Mouse (Mus musculus): ENCODE measurements around the gene Anapc4. TPM values are rescaled to one million over a fixed set of nuclear protein-coding genes. Genes with fewer than 3 reads are reported as not detected.

Anapc4 gene
- total and polyA plus RNA-seq, 3 experiments = 7.8 to 132 (median 72.5) TPM

- Histone ChIP-seq H3K9me3 (replicated peaks) (no peaks in the 10 kb centered on the region), H3K4me1 (ENCODE audit: insufficient read depth, low read depth, low read length) (0 out of 2 replicates have a peak, but pooled peaks cover 8% of the 10 kb centered on the region), H3K27me3 (ENCODE audit: insufficient read depth, low read length) (peaks cover 3% of the 10 kb centered on the region; the same call in 1 of the 2 replicates), H3K4me3 (ENCODE audit: low read depth, low read length) (no peak overlapping the region), H3K36me3 (replicated peaks) (no peaks in the 10 kb centered on the region)
- TF ChIP-seq GATA1 (IDR thresholded peaks at IDR 0.05; ENCODE audit: borderline replicate concordance, low read length) (no peak), POLR2AphosphoS5 (IDR thresholded peaks at IDR 0.05; ENCODE audit: insufficient replicate concordance, low read depth, low read length) (no peak), GATA2 (IDR thresholded peaks at IDR 0.05; ENCODE audit: borderline replicate concordance, low read depth, low read length) (no peak), TAL1 (conservative IDR thresholded peaks at IDR 0.05; ENCODE audit: low read depth, low read length) (no peak), CTCF (IDR thresholded peaks at IDR 0.05; ENCODE audit: low read depth, low read length) (no peak)
- no peak for ATAC-seq (ENCODE audit: extremely low read depth, insufficient number of reproducible peaks, low FRiP score, poor library complexity, severe bottlenecking)
- no peak for DNase-seq (ENCODE audit: low spot score)
Observed at GRCm38 (mm10) chr5:52893938-52894337, 60.1 kb downstream of the Anapc4 start.

- no peaks in the 10 kb centered on the region for H3K36me3 ChIP-seq (replicated peaks)
- H3K27me3 ChIP-seq (ENCODE audit: insufficient read depth, low read length) = no peaks in the 10 kb centered on the region
- DNase-seq (ENCODE audit: low spot score) (no peak), ATAC-seq (ENCODE audit: extremely low read depth, insufficient number of reproducible peaks, low FRiP score, poor library complexity, severe bottlenecking) (no peak)
- no peak overlapping the region for H3K4me3 ChIP-seq (ENCODE audit: low read depth, low read length)
- H3K9me3 ChIP-seq (replicated peaks) = no peaks in the 10 kb centered on the region
- no peaks in the 10 kb centered on the region for H3K4me1 ChIP-seq (ENCODE audit: insufficient read depth, low read depth, low read length)
- TF ChIP-seq CTCF (IDR thresholded peaks at IDR 0.05; ENCODE audit: low read depth, low read length) (no peak), GATA2 (IDR thresholded peaks at IDR 0.05; ENCODE audit: borderline replicate concordance, low read depth, low read length) (no peak), GATA1 (IDR thresholded peaks at IDR 0.05; ENCODE audit: borderline replicate concordance, low read length) (no peak), POLR2AphosphoS5 (IDR thresholded peaks at IDR 0.05; ENCODE audit: insufficient replicate concordance, low read depth, low read length) (no peak), TAL1 (conservative IDR thresholded peaks at IDR 0.05; ENCODE audit: low read depth, low read length) (no peak)
Observed at GRCm38 (mm10) chr5:52904246-52904645, 70.4 kb downstream of the Anapc4 start.

- ATAC-seq (ENCODE audit: extremely low read depth, insufficient number of reproducible peaks, low FRiP score, poor library complexity, severe bottlenecking) (no peak), DNase-seq (ENCODE audit: low spot score) (no peak)
- H3K4me1 ChIP-seq (ENCODE audit: insufficient read depth, low read depth, low read length) = no peaks in the 10 kb centered on the region
- H3K27me3 ChIP-seq (ENCODE audit: insufficient read depth, low read length) = no peaks in the 10 kb centered on the region
- no peaks in the 10 kb centered on the region for H3K36me3 ChIP-seq (replicated peaks)
- TF ChIP-seq POLR2AphosphoS5 (IDR thresholded peaks at IDR 0.05; ENCODE audit: insufficient replicate concordance, low read depth, low read length) (no peak), GATA1 (IDR thresholded peaks at IDR 0.05; ENCODE audit: borderline replicate concordance, low read length) (no peak), GATA2 (IDR thresholded peaks at IDR 0.05; ENCODE audit: borderline replicate concordance, low read depth, low read length) (no peak), CTCF (IDR thresholded peaks at IDR 0.05; ENCODE audit: low read depth, low read length) (no peak), TAL1 (conservative IDR thresholded peaks at IDR 0.05; ENCODE audit: low read depth, low read length) (no peak)
- no peaks in the 10 kb centered on the region for H3K9me3 ChIP-seq (replicated peaks)
- no peak overlapping the region for H3K4me3 ChIP-seq (ENCODE audit: low read depth, low read length)
Observed at GRCm38 (mm10) chr5:52904671-52905070, 70.9 kb downstream of the Anapc4 start.

- Histone ChIP-seq H3K27me3 (ENCODE audit: insufficient read depth, low read length) (no peaks in the 10 kb centered on the region), H3K36me3 (replicated peaks) (no peaks in the 10 kb centered on the region), H3K4me1 (ENCODE audit: insufficient read depth, low read depth, low read length) (no peaks in the 10 kb centered on the region), H3K9me3 (replicated peaks) (no peaks in the 10 kb centered on the region), H3K4me3 (ENCODE audit: low read depth, low read length) (no peak overlapping the region)
- ATAC-seq (ENCODE audit: extremely low read depth, insufficient number of reproducible peaks, low FRiP score, poor library complexity, severe bottlenecking) (no peak), DNase-seq (ENCODE audit: low spot score) (no peak)
- no peak for TF ChIP-seq GATA1 (IDR thresholded peaks at IDR 0.05; ENCODE audit: borderline replicate concordance, low read length)
- TF ChIP-seq TAL1 (conservative IDR thresholded peaks at IDR 0.05; ENCODE audit: low read depth, low read length) = no peak
- TF ChIP-seq GATA2 (IDR thresholded peaks at IDR 0.05; ENCODE audit: borderline replicate concordance, low read depth, low read length) = no peak
Observed at GRCm38 (mm10) chr5:52908246-52908645, 74.4 kb downstream of the Anapc4 start.

GRCm38 (mm10) chr5:52910159-52910591, 76.4 kb downstream of the Anapc4 start:
- H3K36me3 ChIP-seq (replicated peaks) = no peaks in the 10 kb centered on the region
- H3K27me3 ChIP-seq (ENCODE audit: insufficient read depth, low read length) = no peaks in the 10 kb centered on the region
- no peaks in the 10 kb centered on the region for H3K4me1 ChIP-seq (ENCODE audit: insufficient read depth, low read depth, low read length)
- ATAC-seq (ENCODE audit: extremely low read depth, insufficient number of reproducible peaks, low FRiP score, poor library complexity, severe bottlenecking) = no peak
- DNase-seq (ENCODE audit: low spot score) = no peak
- TF ChIP-seq GATA1 (IDR thresholded peaks at IDR 0.05; ENCODE audit: borderline replicate concordance, low read length) (no peak), GATA2 (IDR thresholded peaks at IDR 0.05; ENCODE audit: borderline replicate concordance, low read depth, low read length) (no peak), POLR2AphosphoS5 (IDR thresholded peaks at IDR 0.05; ENCODE audit: insufficient replicate concordance, low read depth, low read length) (no peak), TAL1 (conservative IDR thresholded peaks at IDR 0.05; ENCODE audit: low read depth, low read length) (no peak), CTCF (IDR thresholded peaks at IDR 0.05; ENCODE audit: low read depth, low read length) (no peak)
- no peak overlapping the region for H3K4me3 ChIP-seq (ENCODE audit: low read depth, low read length)
- H3K9me3 ChIP-seq (replicated peaks) = no peaks in the 10 kb centered on the region

DNA sequence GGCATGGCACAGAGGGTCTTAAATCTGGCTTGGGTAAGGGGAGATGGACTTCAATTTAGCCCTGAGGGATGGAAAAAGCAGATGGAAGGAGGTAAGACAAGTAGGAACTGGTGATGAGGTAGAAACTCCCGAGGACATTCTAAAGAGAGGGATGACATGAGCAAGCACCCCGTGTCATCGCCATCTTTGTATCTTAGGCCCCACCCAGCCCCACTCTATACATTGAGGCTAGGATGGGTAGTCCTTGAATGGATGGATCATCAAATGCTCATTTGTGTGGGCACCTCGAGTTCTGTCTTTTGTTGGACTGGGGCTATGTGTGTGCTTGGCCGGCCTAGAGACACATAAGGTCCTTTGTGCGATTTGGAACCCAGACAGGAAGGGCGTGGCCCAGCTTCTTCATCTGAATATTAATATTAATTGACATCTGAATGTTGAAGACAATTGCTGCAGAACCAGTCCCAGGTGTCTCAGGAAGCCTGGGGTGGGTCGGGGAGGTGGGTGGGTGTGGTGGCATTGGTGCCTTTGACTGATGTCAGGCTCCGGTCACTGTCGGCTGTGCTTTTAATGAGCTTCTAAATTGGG, 77.6 kb downstream of the Anapc4 start:
- Histone ChIP-seq H3K4me1 (ENCODE audit: insufficient read depth, low read depth, low read length) (no peaks in the 10 kb centered on the region), H3K36me3 (replicated peaks) (no peaks in the 10 kb centered on the region), H3K27me3 (ENCODE audit: insufficient read depth, low read length) (no peaks in the 10 kb centered on the region), H3K4me3 (ENCODE audit: low read depth, low read length) (no peak overlapping the region), H3K9me3 (replicated peaks) (no peaks in the 10 kb centered on the region)
- DNase-seq (ENCODE audit: low spot score) (no peak), ATAC-seq (ENCODE audit: extremely low read depth, insufficient number of reproducible peaks, low FRiP score, poor library complexity, severe bottlenecking) (no peak)
- no peak for TF ChIP-seq GATA1 (IDR thresholded peaks at IDR 0.05; ENCODE audit: borderline replicate concordance, low read length)
- no peak for TF ChIP-seq CTCF (IDR thresholded peaks at IDR 0.05; ENCODE audit: low read depth, low read length)
- no peak for TF ChIP-seq POLR2AphosphoS5 (IDR thresholded peaks at IDR 0.05; ENCODE audit: insufficient replicate concordance, low read depth, low read length)
- TF ChIP-seq TAL1 (conservative IDR thresholded peaks at IDR 0.05; ENCODE audit: low read depth, low read length) = no peak
- no peak for TF ChIP-seq GATA2 (IDR thresholded peaks at IDR 0.05; ENCODE audit: borderline replicate concordance, low read depth, low read length)

Data from G1E (cell line).